Mouse (Mus musculus) CH12.LX (cell line): ENCODE results near the gene Zfp579. TPM values are rescaled to one million over a fixed set of nuclear protein-coding genes. Genes with fewer than 3 reads are reported as not detected.

Experiments
- DNase-seq: peaks from one replicate; pipeline ENCODE4 v3.0.0-alpha.2; 2013; ENCODE audit errors: extremely low read depth
- H3K27ac ChIP-seq: 2 replicates; pipeline ENCODE4 v1.5.1; 2012; ENCODE audit warnings: low read depth, mild to moderate bottlenecking, control low read depth, moderate library complexity; ENCODE audit not compliant: insufficient read depth
- H3K27me3 ChIP-seq: replicated peaks from 2 replicates; pipeline ENCODE3; 2012; ENCODE audit warnings: inconsistent platforms
- H3K36me3 ChIP-seq, 2 experiments: replicated peaks in 1 of 2; 2 replicates each; pipeline versions ENCODE3 to v1.6.1; 2012; ENCODE audit warnings: inconsistent platforms in 1 of 2, low read length in 1 of 2, mild to moderate bottlenecking in 1 of 2, mixed read lengths in 1 of 2, moderate library complexity in 1 of 2; ENCODE audit not compliant: control insufficient read depth in 1 of 2, insufficient read depth in 1 of 2
- H3K4me1 ChIP-seq, 2 experiments: 2 replicates each; pipeline ENCODE4 v1.6.1; 2012; ENCODE audit warnings: inconsistent platforms in 1 of 2, moderate library complexity in 1 of 2; ENCODE audit not compliant: insufficient read depth in 2 of 2, control insufficient read depth in 1 of 2
- H3K4me2 ChIP-seq: 2 replicates; pipeline ENCODE4 v1.6.1; 2012; ENCODE audit warnings: low read depth, mild to moderate bottlenecking, control low read depth; ENCODE audit not compliant: poor library complexity, insufficient read depth, severe bottlenecking
- H3K4me3 ChIP-seq, 3 experiments: fragments of 150-350 bp in 1 of 3; sonication (generic) in 1 of 3; replicated peaks in 1 of 3; 2 replicates each; pipeline versions ENCODE3 to v1.5.1; 2011 to 2012; ENCODE audit warnings: low read depth in 2 of 3, low read length in 2 of 3, mild to moderate bottlenecking in 2 of 3, moderate library complexity in 2 of 3, control low read depth in 1 of 3, improper control_type of control experiment in 1 of 3, inconsistent platforms in 1 of 3, mixed read lengths in 1 of 3; ENCODE audit not compliant: poor library complexity in 1 of 3
- H3K79me2 ChIP-seq: replicated peaks from 2 replicates; pipeline ENCODE4 v1.6.1; 2012; ENCODE audit warnings: mild to moderate bottlenecking, moderate library complexity; ENCODE audit not compliant: control insufficient read depth, poor library complexity, insufficient read depth, severe bottlenecking; ENCODE audit errors: extremely low read depth
- H3K9ac ChIP-seq: 2 replicates; pipeline ENCODE4 v1.6.1; 2012; ENCODE audit warnings: low read depth, mild to moderate bottlenecking, control low read depth, moderate library complexity; ENCODE audit not compliant: insufficient read depth
- H3K9me3 ChIP-seq: replicated peaks from 2 replicates; pipeline ENCODE3; 2012; ENCODE audit warnings: low read length, inconsistent platforms, mixed read lengths
- CHD1 ChIP-seq: IDR thresholded peaks from 2 replicates; pipeline ENCODE4 v1.6.1; 2012; ENCODE audit warnings: low read depth, low read length, improper control_type of control experiment, inconsistent platforms
- CTCF ChIP-seq, 2 experiments: IDR thresholded peaks in 1 of 2; conservative IDR thresholded peaks in 1 of 2; 2 replicates each; pipeline ENCODE4 v1.5.1; 2011 to 2012; ENCODE audit warnings: low read depth in 2 of 2, low read length in 2 of 2, improper control_type of control experiment in 1 of 2, inconsistent platforms in 1 of 2, mild to moderate bottlenecking in 1 of 2, moderate library complexity in 1 of 2
- E2F4 ChIP-seq: IDR thresholded peaks from 2 replicates; pipeline ENCODE4 v1.6.1; 2011; ENCODE audit warnings: low read depth, low read length, improper control_type of control experiment; ENCODE audit not compliant: insufficient replicate concordance
- ELF1 ChIP-seq: IDR thresholded peaks from 2 replicates; pipeline ENCODE4 v1.6.1; 2014; ENCODE audit warnings: low read depth, mild to moderate bottlenecking, inconsistent platforms, low read length, improper control_type of control experiment
- JUND ChIP-seq: conservative IDR thresholded peaks from 2 replicates; pipeline ENCODE4 v1.6.1; 2011; ENCODE audit warnings: low read depth, low read length, improper control_type of control experiment
- MAX ChIP-seq: IDR thresholded peaks from 2 replicates; pipeline ENCODE4 v1.6.1; 2011; ENCODE audit warnings: low read length, improper control_type of control experiment
- MAZ ChIP-seq: IDR thresholded peaks from 2 replicates; pipeline ENCODE4 v1.6.1; 2012; ENCODE audit warnings: low read depth, mild to moderate bottlenecking, inconsistent platforms, low read length, improper control_type of control experiment, moderate library complexity
- MEF2A ChIP-seq: IDR thresholded peaks from 2 replicates; pipeline ENCODE4 v1.6.1; 2014; ENCODE audit warnings: low read depth, mild to moderate bottlenecking, inconsistent platforms, low read length, improper control_type of control experiment, borderline replicate concordance
- MXI1 ChIP-seq: IDR thresholded peaks from 2 replicates; pipeline ENCODE4 v1.6.1; 2011; ENCODE audit warnings: mild to moderate bottlenecking, low read depth, low read length, improper control_type of control experiment
- NELFE ChIP-seq: IDR thresholded peaks from 2 replicates; pipeline ENCODE4 v1.6.1; 2011; ENCODE audit warnings: low read depth, low read length, improper control_type of control experiment
- RAD21 ChIP-seq: IDR thresholded peaks from 2 replicates; pipeline ENCODE4 v1.6.1; 2011; ENCODE audit warnings: low read depth, mild to moderate bottlenecking, low read length, improper control_type of control experiment, moderate library complexity
- SIN3A ChIP-seq: IDR thresholded peaks from 2 replicates; pipeline ENCODE4 v1.6.1; 2012; ENCODE audit warnings: low read length, improper control_type of control experiment, inconsistent platforms
- SMC3 ChIP-seq: IDR thresholded peaks from 2 replicates; pipeline ENCODE4 v1.6.1; 2011; ENCODE audit warnings: low read depth, low read length, improper control_type of control experiment
- TCF12 ChIP-seq: IDR thresholded peaks from 2 replicates; pipeline ENCODE4 v1.6.1; 2014; ENCODE audit warnings: low read depth, mild to moderate bottlenecking, inconsistent platforms, low read length, improper control_type of control experiment
- UBTF ChIP-seq: IDR thresholded peaks from 2 replicates; pipeline ENCODE4 v1.6.1; 2012; ENCODE audit warnings: low read depth, mild to moderate bottlenecking, inconsistent platforms, low read length, improper control_type of control experiment, moderate library complexity
- USF1 ChIP-seq: IDR thresholded peaks from 2 replicates; pipeline ENCODE4 v1.6.1; 2014; ENCODE audit warnings: low read depth, mild to moderate bottlenecking, inconsistent platforms, low read length, improper control_type of control experiment
- ZC3H11A ChIP-seq: IDR thresholded peaks from 2 replicates; pipeline ENCODE4 v1.6.1; 2012; ENCODE audit warnings: low read depth, mild to moderate bottlenecking, inconsistent platforms, low read length, improper control_type of control experiment
- ZMIZ1 ChIP-seq: IDR thresholded peaks from 2 replicates; pipeline ENCODE4 v1.6.1; 2012; ENCODE audit warnings: low read depth, mild to moderate bottlenecking, inconsistent platforms, low read length, improper control_type of control experiment
- dilution Hi-C: fragments of 300-500 bp; cut with MboI; formaldehyde crosslinking; loops from 2 replicates; pipeline ENCODE4 v1.14.3; 2020; ENCODE audit warnings: low sequenced_read_pairs; ENCODE audit not compliant: extremely low pct_unique_long_range_greater_than_20kb, extremely low pct_ligation_motif_present
- in situ Hi-C: fragments of 300-500 bp; cut with MboI; formaldehyde crosslinking; loops from 3 replicates; pipeline ENCODE4 v1.14.3; 2019; ENCODE audit warnings: low sequenced_read_pairs, low pct_ligation_motif_present, low pct_unique_long_range_greater_than_20kb, mixed read lengths
- polyA plus RNA-seq: library from polyadenylated mRNA; unstranded; fragments of >175 nt; gene quantifications from 2 replicates; pipeline ENCODE4 v1.2.1, GENCODE M21; 2012; ENCODE audit warnings: low read depth; ENCODE audit not compliant: insufficient read length
- total RNA-seq, 2 experiments: library from RNA; depleted of rRNA; stranded (reverse); fragments of 300-350 nt in 1 of 2; fragments of >200 nt in 1 of 2; gene quantifications; 2 replicates each; pipeline ENCODE4 v1.2.3; 2012 to 2014

The Zfp579 gene
- total and polyA plus RNA-seq, 3 experiments, result 1.0 to 11.3 (median 2.8) TPM

DNA sequence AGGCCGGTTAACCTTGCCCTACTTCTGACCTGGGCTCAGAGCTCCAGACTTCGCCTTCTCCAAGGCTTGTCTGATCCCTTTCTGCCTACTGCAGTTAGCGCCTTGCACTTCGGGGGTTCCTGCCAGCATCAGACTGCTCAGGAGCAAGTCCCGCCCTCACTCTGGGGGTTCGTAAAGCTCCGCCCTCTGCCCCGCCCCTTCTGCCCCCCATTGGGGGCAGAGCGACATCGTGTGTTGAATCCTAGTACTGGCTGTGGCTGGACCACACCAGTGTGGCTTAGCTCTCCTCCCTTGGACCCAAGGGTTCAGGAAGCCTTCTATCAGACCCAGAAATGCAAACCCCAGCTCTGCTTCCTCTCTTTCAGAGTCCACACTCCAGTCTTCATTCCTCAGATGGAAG is 31.7 kb downstream of the Zfp579 start, which contains the start of gene Sbk2:
Gene Sbk2 (minus strand): TSS at position 135 of the 400 bp plus-strand sequence.
- Histone ChIP-seq H3K4me3 (no peak within 1 kb of the TSS), H3K4me1 (peaks cover 0 to 4% of the 10 kb centered on the region in 2 experiments; a peak in 1 of 4 replicates)

GRCm38 (mm10) chr7:4963527-4963926 is 32.4 kb downstream of the Zfp579 start:
- H3K9me3 ChIP-seq, result no peaks in the 10 kb centered on the region
- TF ChIP-seq MAZ (peak; percentile 37; the same call in 1 of the 2 replicates), MEF2A (no peak), CTCF (conservative IDR thresholded peaks at IDR 0.05 in 1 of 2, IDR thresholded peaks at IDR 0.05 in 1 of 2; ENCODE audit: low read depth in 2 of 2, low read length in 2 of 2) (peak in 1 of 2 experiments; percentile 27; a peak in 1 of 4 replicates), USF1 (no peak), ZC3H11A (no peak), NELFE (no peak), ZMIZ1 (no peak), MAX (no peak), SMC3 (no peak)
- no peak overlapping the region for H3K9ac ChIP-seq
- DNase-seq, result no peak
- H3K79me2 ChIP-seq, result no peaks in the 10 kb centered on the region
- H3K4me3 ChIP-seq, result no peak overlapping the region
- H3K4me2 ChIP-seq, result no peak overlapping the region
- no peaks in the 10 kb centered on the region for H3K36me3 ChIP-seq
- dilution Hi-C loops, result no loop called here
- peaks cover 50% of the 10 kb centered on the region for H3K27me3 ChIP-seq
- in situ Hi-C loops, result no loop called here
- no peak overlapping the region for H3K27ac ChIP-seq
- peaks cover 0 to 4% of the 10 kb centered on the region in 2 experiments; a peak in 1 of 4 replicates for H3K4me1 ChIP-seq

More for the DNA sequence above, 31.7 kb downstream of the Zfp579 start, which contains the start of gene Sbk2:
- no peak within 1 kb of the TSS for H3K9ac ChIP-seq
- H3K27ac ChIP-seq, result no peak within 1 kb of the TSS
- no peaks in the 10 kb centered on the region for H3K36me3 ChIP-seq
- no peak within 1 kb of the TSS for H3K4me2 ChIP-seq
- peaks cover 56% of the 10 kb centered on the region for H3K27me3 ChIP-seq
- peak; percentile 44 for DNase-seq
- no peaks in the 10 kb centered on the region for H3K79me2 ChIP-seq
- in situ Hi-C loops (no loop called here), dilution Hi-C loops (no loop called here)
- TF ChIP-seq ELF1, result 0 out of 2 replicates have a peak, but pooled peaks have one; percentile 17
- TF ChIP-seq MXI1, result no peak
- TF ChIP-seq JUND, result no peak
- TF ChIP-seq E2F4, result no peak
- no peak for TF ChIP-seq UBTF
- peak; percentile 68 for TF ChIP-seq RAD21
- peak; percentile 66; the same call in 1 of the 2 replicates for TF ChIP-seq MAZ
- no peak for TF ChIP-seq MEF2A
- TF ChIP-seq CHD1, result no peak
- TF ChIP-seq TCF12, result no peak
- TF ChIP-seq CTCF (conservative IDR thresholded peaks at IDR 0.05 in 1 of 2, IDR thresholded peaks at IDR 0.05 in 1 of 2; ENCODE audit: low read depth in 2 of 2, low read length in 2 of 2), result peak in 1 of 2 experiments; percentile 82; a peak in 2 of 4 replicates
- no peak for TF ChIP-seq SIN3A
- peak; percentile 47 for TF ChIP-seq SMC3
- H3K9me3 ChIP-seq, result no peaks in the 10 kb centered on the region
